Mouse (Mus musculus) CD4-positive, CD25-positive, alpha-beta regulatory T cell, adult 2 months (primary cell): ENCODE measurements around the gene Fbxo10.
"Not testable (repeated sequence)": the region's sequence is repeated elsewhere in the genome, so short reads cannot be mapped to it uniquely, and the experiment has no call there.

Source experiments
- DNase-seq: peaks from one replicate; pipeline ENCODE4 v3.0.0-alpha.2; 2012; ENCODE audit warnings: low read depth, low spot score

Fbxo10 gene

DNA sequence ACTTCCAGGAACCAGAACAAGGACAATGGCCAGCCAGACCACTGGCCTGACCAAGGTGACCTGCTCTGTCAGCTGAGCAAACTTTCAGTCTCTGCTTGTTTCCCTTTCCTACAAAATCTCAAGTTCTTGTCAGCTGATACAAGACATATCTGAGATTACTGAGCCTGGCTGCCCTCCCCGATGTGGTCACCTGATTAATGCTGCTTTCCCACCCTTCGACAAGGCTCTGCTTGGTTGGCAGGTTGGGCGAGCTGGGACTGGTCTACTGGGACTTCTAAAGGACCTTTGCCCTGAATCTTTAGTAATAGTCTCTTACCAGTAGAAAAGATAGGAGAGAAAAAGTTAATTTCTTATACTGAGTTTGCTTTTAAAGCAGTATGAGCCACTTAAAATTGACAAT is 79.0 kb downstream of the Fbxo10 start:
- DNase-seq, result no peak

- no peak for DNase-seq
Observed at GRCm38 (mm10) chr4:45000001-45000400, 84.4 kb downstream of the Fbxo10 start.

GRCm38 (mm10) chr4:44998071-44998470 is 86.3 kb downstream of the Fbxo10 start:
- no peak for DNase-seq

DNA sequence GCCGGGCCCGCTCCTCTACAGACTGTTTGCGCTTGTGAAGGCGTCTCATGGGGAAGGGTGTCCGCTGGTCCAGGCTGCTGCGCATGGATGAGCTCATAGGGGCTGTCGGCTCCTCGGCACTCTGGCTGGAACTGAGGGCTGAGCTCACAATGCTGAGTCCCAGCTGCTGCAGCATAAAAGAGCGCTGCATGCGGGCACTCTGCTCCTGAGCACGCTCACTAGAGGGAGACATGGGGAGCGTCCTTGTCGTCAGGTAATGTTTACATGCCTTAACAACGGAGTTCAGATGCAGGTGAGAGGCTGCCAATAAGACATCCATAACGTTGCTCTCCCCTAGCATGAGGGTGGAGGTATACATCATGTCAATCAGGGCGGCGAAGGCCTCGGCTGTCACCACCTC is 89.6 kb downstream of the Fbxo10 start:
- DNase-seq, result no peak

DNA sequence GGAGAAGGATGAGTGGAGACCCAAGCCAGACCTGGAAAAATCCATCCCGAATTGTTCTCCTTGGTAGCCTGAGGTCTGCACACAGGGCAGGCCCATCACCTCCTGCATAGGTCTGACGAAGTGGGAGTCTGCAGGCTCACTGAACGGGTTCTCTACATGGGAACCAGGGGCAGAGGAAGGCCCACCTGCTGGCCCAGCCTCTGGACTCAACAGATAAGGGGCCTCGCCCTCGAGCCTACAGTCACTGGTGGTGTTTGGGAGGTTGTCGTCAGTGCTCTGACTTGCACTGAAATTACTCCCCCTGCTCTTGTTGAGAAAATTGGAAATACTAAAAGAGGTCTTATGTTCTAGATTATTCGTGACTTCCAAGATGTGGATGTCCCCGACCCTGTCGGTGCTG is 90.6 kb downstream of the Fbxo10 start:
- no peak for DNase-seq

DNA sequence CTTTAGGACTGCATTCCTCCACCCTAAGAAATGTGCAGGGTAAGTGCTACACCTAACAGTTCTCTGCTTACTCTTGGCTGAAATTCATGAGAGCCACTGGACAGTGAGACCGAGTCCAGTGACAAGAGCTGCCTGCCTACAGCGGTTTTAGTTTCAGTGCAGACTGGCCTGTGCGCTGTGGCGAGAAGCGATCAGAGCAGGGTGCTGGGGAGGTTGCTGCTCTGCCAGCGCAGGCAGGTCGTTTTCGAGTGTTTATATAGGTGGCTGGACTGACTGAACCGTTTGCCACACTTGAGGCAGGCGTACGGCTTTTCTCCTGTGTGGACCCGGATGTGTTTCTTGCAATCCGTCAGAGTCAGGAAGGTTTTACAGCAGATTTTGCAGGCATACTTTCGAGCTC is 91.2 kb downstream of the Fbxo10 start:
- not testable (repeated sequence) for DNase-seq

- DNase-seq, result not testable (repeated sequence)
Observed at GRCm38 (mm10) chr4:44992330-44992729, 92.1 kb downstream of the Fbxo10 start.

DNA sequence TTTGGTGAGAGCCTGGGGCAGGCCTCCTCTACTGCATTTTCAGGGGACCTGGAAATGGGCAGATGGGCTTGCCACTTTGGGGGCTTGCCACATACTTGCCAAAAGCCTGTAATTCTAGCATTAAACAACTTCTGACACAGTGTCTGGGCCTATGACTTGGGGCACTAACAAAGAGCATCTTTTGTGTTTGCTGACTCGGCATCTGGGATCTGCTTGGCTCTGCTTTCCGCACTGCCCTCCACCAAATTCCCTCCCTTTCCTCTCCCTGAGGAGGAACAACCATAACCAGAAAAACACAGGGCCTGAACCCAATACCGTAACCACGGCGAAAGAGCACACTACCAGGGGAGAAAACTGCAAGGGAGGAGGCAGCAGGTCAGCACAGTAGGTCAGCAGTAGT is 93.8 kb downstream of the Fbxo10 start:
- no peak for DNase-seq
